Mouse (Mus musculus) spleen, adult 2 months (tissue): ENCODE results near the gene Ltc4s.

Experiments used
- CTCF ChIP-seq: fragments of 200-500 bp; IDR thresholded peaks from 2 replicates; pipeline ENCODE4 v1.5.1; 2011; ENCODE audit warnings: mild to moderate bottlenecking, inconsistent platforms; ENCODE audit not compliant: insufficient read depth, insufficient read length, insufficient replicate concordance; ENCODE audit errors: extremely low read depth
- POLR2A ChIP-seq: fragments of 200-500 bp; IDR thresholded peaks from 2 replicates; pipeline ENCODE4 v1.6.1; 2011; ENCODE audit warnings: low read depth, low read length, inconsistent platforms

DNA sequence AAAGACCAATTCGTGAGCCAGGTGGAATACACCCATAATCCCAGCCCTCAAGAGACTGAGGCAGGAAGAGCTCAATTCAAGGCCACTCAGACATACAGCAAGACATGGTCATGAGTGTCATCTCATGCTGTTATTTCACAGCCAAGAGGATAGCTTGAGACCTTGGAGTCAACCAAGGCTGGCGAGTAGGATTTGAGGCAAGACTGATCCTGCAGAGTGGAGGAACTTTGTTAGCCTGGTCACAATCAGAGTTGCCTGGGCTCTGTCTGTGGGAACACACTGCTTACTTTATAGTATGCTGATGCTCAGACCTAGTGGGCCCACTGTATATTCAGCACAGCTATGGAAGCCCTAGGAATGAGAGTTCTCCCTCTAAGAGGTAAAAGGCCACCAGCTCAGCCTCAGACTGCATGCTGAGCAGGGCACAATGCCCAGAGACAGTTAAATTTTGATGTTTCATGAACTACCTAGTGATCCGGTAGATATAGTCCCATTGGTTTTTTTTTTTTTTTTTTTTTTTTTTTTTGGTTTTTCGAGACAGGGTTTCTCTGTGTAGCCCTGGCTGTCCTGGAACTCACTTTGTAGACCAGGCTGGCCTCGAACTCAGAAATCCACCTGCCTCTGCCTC lies 40.1 kb downstream of the Ltc4s start:
- TF ChIP-seq POLR2A (no peak), CTCF (no peak)
